Mouse (Mus musculus): ENCODE data around the gene Ino80d. TPM values are rescaled to one million over a fixed set of nuclear protein-coding genes. Genes with fewer than 3 reads are reported as not detected.

Ino80d gene
- polyA plus RNA-seq, 1 experiment from 2014 or later: 9.9 TPM

DNA sequence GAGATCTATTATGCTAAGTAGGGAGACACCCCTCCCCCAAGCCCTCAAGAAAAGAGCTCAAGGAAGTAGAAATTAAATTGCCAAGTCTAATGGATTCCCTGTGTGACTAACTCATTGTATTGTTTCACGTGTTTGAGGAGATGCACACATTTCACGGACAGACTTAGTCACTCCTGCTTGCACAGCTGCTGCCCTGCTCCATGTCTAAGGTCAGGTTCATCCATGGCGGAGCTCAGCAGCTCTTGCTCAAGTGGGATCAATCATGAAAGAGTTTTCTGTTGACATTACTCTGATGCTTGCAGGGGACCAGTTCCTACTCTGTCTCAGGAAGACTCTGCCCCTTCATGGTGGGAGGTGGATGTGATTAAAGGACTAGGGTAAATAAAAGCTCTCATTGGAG lies 137.7 kb downstream of the Ino80d start:
- Histone ChIP-seq H3K4me3 (no peak overlapping the region), H3K9me3 (no peaks in the 10 kb centered on the region), H3K27ac (replicated peaks) (no peak overlapping the region), H3K4me1 (replicated peaks) (no peaks in the 10 kb centered on the region), H3K4me2 (no peak overlapping the region), H3K9ac (no peak overlapping the region), H3K36me3 (no peaks in the 10 kb centered on the region), H3K27me3 (no peaks in the 10 kb centered on the region)
- WGBS: 34% methylated on average over 3 of the region's 3 CpGs
- ATAC-seq (ENCODE audit: low FRiP score, low read depth): no peak

- 20% methylated on average over 5 of the region's 5 CpGs for WGBS
These were observed 147.6 kb downstream of the Ino80d start for GRCm38 (mm10) chr1:62966885-62967284.

GRCm38 (mm10) chr1:62964291-62964690 lies 150.2 kb downstream of the Ino80d start:
- H3K9ac ChIP-seq: no peak overlapping the region
- H3K36me3 ChIP-seq: no peaks in the 10 kb centered on the region
- peak; percentile 89 for ATAC-seq (ENCODE audit: low FRiP score, low read depth)
- H3K27ac ChIP-seq (replicated peaks): no peak overlapping the region
- peaks cover 13% of the 10 kb centered on the region for H3K4me1 ChIP-seq (replicated peaks)
- no peaks in the 10 kb centered on the region for H3K27me3 ChIP-seq
- no peak overlapping the region for H3K4me3 ChIP-seq
- WGBS: 27% methylated on average over 6 of the region's 6 CpGs
- H3K4me2 ChIP-seq: no peak overlapping the region
- H3K9me3 ChIP-seq: no peaks in the 10 kb centered on the region

More at GRCm38 (mm10) chr1:62966885-62967284, 147.6 kb downstream of the Ino80d start:
- Histone ChIP-seq H3K9me3 (no peaks in the 10 kb centered on the region), H3K4me3 (no peak overlapping the region), H3K36me3 (no peaks in the 10 kb centered on the region), H3K9ac (no peak overlapping the region), H3K4me2 (no peak overlapping the region), H3K4me1 (replicated peaks) (peaks cover 13% of the 10 kb centered on the region), H3K27me3 (no peaks in the 10 kb centered on the region), H3K27ac (replicated peaks) (no peak overlapping the region)
- ATAC-seq (ENCODE audit: low FRiP score, low read depth): no peak

- 75% methylated on average over 1 of the region's 1 CpGs for WGBS
- H3K4me3 ChIP-seq: no peak overlapping the region
- H3K4me2 ChIP-seq: no peak overlapping the region
- no peaks in the 10 kb centered on the region for H3K4me1 ChIP-seq (replicated peaks)
- H3K27ac ChIP-seq (replicated peaks): no peak overlapping the region
- H3K36me3 ChIP-seq: no peaks in the 10 kb centered on the region
- H3K9ac ChIP-seq: no peak overlapping the region
- H3K27me3 ChIP-seq: no peaks in the 10 kb centered on the region
- no peaks in the 10 kb centered on the region for H3K9me3 ChIP-seq
- no peak for ATAC-seq (ENCODE audit: low FRiP score, low read depth)
These were observed 157.4 kb downstream of the Ino80d start for GRCm38 (mm10) chr1:62956942-62957645.

GRCm38 (mm10) chr1:62956526-62956925 lies 157.9 kb downstream of the Ino80d start:
- Histone ChIP-seq H3K4me1 (replicated peaks) (peaks cover 1% of the 10 kb centered on the region; the same call in 1 of the 2 replicates), H3K4me3 (no peak overlapping the region), H3K27me3 (no peaks in the 10 kb centered on the region), H3K9me3 (no peaks in the 10 kb centered on the region), H3K27ac (replicated peaks) (no peak overlapping the region), H3K4me2 (no peak overlapping the region), H3K9ac (no peak overlapping the region), H3K36me3 (no peaks in the 10 kb centered on the region)
- WGBS: 62% methylated on average over 5 of the region's 5 CpGs
- no peak for ATAC-seq (ENCODE audit: low FRiP score, low read depth)

DNA sequence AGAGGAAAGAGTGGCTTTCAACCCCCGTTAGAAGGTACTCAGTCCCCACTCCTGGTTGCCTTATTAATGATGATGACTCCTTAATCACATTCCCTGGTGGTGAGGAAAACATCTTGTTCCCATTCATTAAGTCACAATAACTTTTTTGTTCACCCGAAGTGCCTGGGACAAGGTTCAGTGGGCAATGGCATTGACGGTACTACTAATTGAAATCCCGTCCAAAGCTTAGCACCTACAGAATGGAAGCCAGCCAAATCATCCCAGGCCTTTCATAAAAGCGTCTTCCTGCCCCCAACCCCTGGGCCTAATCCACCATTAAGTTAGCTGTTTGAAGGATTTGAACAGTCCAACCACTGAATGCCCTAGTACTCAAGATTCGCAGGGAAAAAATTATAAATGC lies 159.1 kb downstream of the Ino80d start:
- ATAC-seq (ENCODE audit: low FRiP score, low read depth): no peak
- H3K4me1 ChIP-seq (replicated peaks): peaks cover 11% of the 10 kb centered on the region; the same call in 1 of the 2 replicates
- H3K36me3 ChIP-seq: no peaks in the 10 kb centered on the region
- H3K9me3 ChIP-seq: no peaks in the 10 kb centered on the region
- no peak overlapping the region for H3K27ac ChIP-seq (replicated peaks)
- WGBS: 34% methylated on average over 6 of the region's 6 CpGs
- no peak overlapping the region for H3K4me3 ChIP-seq
- H3K4me2 ChIP-seq: no peak overlapping the region
- no peak overlapping the region for H3K9ac ChIP-seq
- H3K27me3 ChIP-seq: no peaks in the 10 kb centered on the region

- WGBS: 89% methylated on average over 4 of the region's 4 CpGs
These were observed 161.4 kb downstream of the Ino80d start for GRCm38 (mm10) chr1:62953036-62953435.

DNA sequence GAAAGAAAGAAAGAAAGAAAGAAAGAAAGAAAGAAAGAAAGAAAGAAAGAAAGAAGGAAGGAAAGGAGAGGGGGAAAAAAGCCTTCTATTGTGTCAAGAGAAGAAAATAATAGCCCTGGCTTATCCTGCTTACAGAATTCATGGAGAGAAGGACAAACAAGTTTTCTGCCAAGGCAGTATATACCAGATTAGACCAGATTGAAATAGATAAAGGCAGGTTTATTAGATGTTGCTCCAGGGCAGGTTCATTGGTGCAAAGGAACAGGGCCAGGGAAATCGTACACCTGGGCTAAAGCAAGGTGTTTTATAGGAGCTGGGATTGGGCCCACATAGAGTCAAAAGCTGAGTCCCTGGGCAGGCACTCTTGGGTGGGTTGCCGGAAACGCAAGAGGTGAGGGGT lies 162.1 kb downstream of the Ino80d start:
- no peaks in the 10 kb centered on the region for H3K9me3 ChIP-seq
- peaks cover 11% of the 10 kb centered on the region; the same call in 1 of the 2 replicates for H3K4me1 ChIP-seq (replicated peaks)
- H3K27ac ChIP-seq (replicated peaks): no peak overlapping the region
- no peak overlapping the region for H3K4me3 ChIP-seq
- 95% methylated on average over 3 of the region's 3 CpGs for WGBS
- no peaks in the 10 kb centered on the region for H3K27me3 ChIP-seq
- H3K9ac ChIP-seq: no peak overlapping the region
- no peak for ATAC-seq (ENCODE audit: low FRiP score, low read depth)
- H3K36me3 ChIP-seq: no peaks in the 10 kb centered on the region
- no peak overlapping the region for H3K4me2 ChIP-seq

More at GRCm38 (mm10) chr1:62953036-62953435, 161.4 kb downstream of the Ino80d start:
- H3K4me3 ChIP-seq: no peak overlapping the region
- H3K9me3 ChIP-seq: no peaks in the 10 kb centered on the region
- no peak overlapping the region for H3K4me2 ChIP-seq
- no peak overlapping the region for H3K9ac ChIP-seq
- H3K27me3 ChIP-seq: no peaks in the 10 kb centered on the region
- no peak for ATAC-seq (ENCODE audit: low FRiP score, low read depth)
- no peaks in the 10 kb centered on the region for H3K36me3 ChIP-seq
- H3K27ac ChIP-seq (replicated peaks): no peak overlapping the region
- H3K4me1 ChIP-seq (replicated peaks): peaks cover 11% of the 10 kb centered on the region; the same call in 1 of the 2 replicates

GRCm38 (mm10) chr1:62951067-62951809 lies 163.2 kb downstream of the Ino80d start:
- Histone ChIP-seq H3K4me1 (replicated peaks) (peaks cover 13% of the 10 kb centered on the region; the same call in 1 of the 2 replicates), H3K27me3 (no peaks in the 10 kb centered on the region), H3K9ac (no peak overlapping the region), H3K4me2 (no peak overlapping the region), H3K4me3 (no peak overlapping the region), H3K9me3 (no peaks in the 10 kb centered on the region), H3K27ac (replicated peaks) (peak overlapping the region; percentile 31), H3K36me3 (no peaks in the 10 kb centered on the region)
- 40% methylated on average over 7 of the region's 7 CpGs for WGBS
- ATAC-seq (ENCODE audit: low FRiP score, low read depth): peak; percentile 75; the same call in 1 of the 2 replicates

GRCm38 (mm10) chr1:62950526-62950925 lies 163.9 kb downstream of the Ino80d start:
- ATAC-seq (ENCODE audit: low FRiP score, low read depth): no peak
- no peak overlapping the region for H3K9ac ChIP-seq
- no peaks in the 10 kb centered on the region for H3K9me3 ChIP-seq
- no peak overlapping the region for H3K27ac ChIP-seq (replicated peaks)
- H3K4me2 ChIP-seq: no peak overlapping the region
- H3K4me3 ChIP-seq: no peak overlapping the region
- H3K4me1 ChIP-seq (replicated peaks): peaks cover 13% of the 10 kb centered on the region; the same call in 1 of the 2 replicates
- 72% methylated on average over 9 of the region's 9 CpGs for WGBS
- H3K36me3 ChIP-seq: no peaks in the 10 kb centered on the region
- no peaks in the 10 kb centered on the region for H3K27me3 ChIP-seq

- no peak for ATAC-seq (ENCODE audit: low FRiP score, low read depth)
- no peak overlapping the region for H3K27ac ChIP-seq (replicated peaks)
- no peaks in the 10 kb centered on the region for H3K27me3 ChIP-seq
- no peaks in the 10 kb centered on the region for H3K9me3 ChIP-seq
- no peaks in the 10 kb centered on the region for H3K36me3 ChIP-seq
- H3K4me3 ChIP-seq: no peak overlapping the region
- no peak overlapping the region for H3K4me2 ChIP-seq
- H3K4me1 ChIP-seq (replicated peaks): peaks cover 13% of the 10 kb centered on the region; the same call in 1 of the 2 replicates
- H3K9ac ChIP-seq: no peak overlapping the region
These were observed 166.7 kb downstream of the Ino80d start for GRCm38 (mm10) chr1:62947807-62948206.

GRCm38 (mm10) chr1:62946987-62947386 lies 167.5 kb downstream of the Ino80d start:
- Histone ChIP-seq H3K4me2 (no peak overlapping the region), H3K36me3 (no peaks in the 10 kb centered on the region), H3K27me3 (no peaks in the 10 kb centered on the region), H3K4me3 (no peak overlapping the region), H3K4me1 (replicated peaks) (peaks cover 13% of the 10 kb centered on the region; the same call in 1 of the 2 replicates), H3K27ac (replicated peaks) (no peak overlapping the region), H3K9ac (no peak overlapping the region), H3K9me3 (no peaks in the 10 kb centered on the region)
- 51% methylated on average over 5 of the region's 5 CpGs for WGBS
- no peak for ATAC-seq (ENCODE audit: low FRiP score, low read depth)

Measured in hindbrain, embryonic 15.5 days (tissue).